Mouse (Mus musculus): ENCODE measurements around the gene Col26a1.

- no peak for TF ChIP-seq CTCF (IDR thresholded peaks at IDR 0.05; ENCODE audit: control insufficient read depth, insufficient read depth, insufficient read length)
- no peak for TF ChIP-seq MAX (IDR thresholded peaks at IDR 0.05)
- no peak for TF ChIP-seq MYOG (IDR thresholded peaks at IDR 0.05; ENCODE audit: control insufficient read depth, extremely low read depth, insufficient read length)
- TF ChIP-seq CEBPB (IDR thresholded peaks at IDR 0.05; ENCODE audit: low read depth): no peak
- no peak for TF ChIP-seq MYOD1 (IDR thresholded peaks at IDR 0.05; ENCODE audit: control insufficient read depth, insufficient read length, low read depth)
- no peak for TF ChIP-seq USF1 (IDR thresholded peaks at IDR 0.05; ENCODE audit: low read depth)
These were observed 190.2 kb downstream of the Col26a1 start, which contains the start of gene Myl10 for GRCm38 (mm10) chr5:136692784-136693183.
